Mouse (Mus musculus) neural tube, embryonic 15.5 days (tissue): Measurements from ENCODE around the gene Sstr3. TPM values are rescaled to one million over a fixed set of nuclear protein-coding genes. Genes with fewer than 3 reads are reported as not detected.

Experiments used
- ATAC-seq: fragments of 200-750 bp; cut with Nextera tagmentation; 2 replicates; pipeline ENCODE4 v1.8.0; 2017; ENCODE audit warnings: mild to moderate bottlenecking, moderate TSS enrichment, moderate library complexity; ENCODE audit not compliant: low FRiP score
- H3K27ac ChIP-seq: fragments of 300-500 bp; sonication (generic); replicated peaks from 2 replicates; pipeline ENCODE4 v1.5.1; 2015; ENCODE audit warnings: mild to moderate bottlenecking, inconsistent platforms
- H3K27me3 ChIP-seq: fragments of 300-500 bp; sonication (generic); replicated peaks from 2 replicates; pipeline ENCODE4 v1.6.1; 2015; ENCODE audit warnings: inconsistent platforms
- H3K36me3 ChIP-seq: fragments of 300-500 bp; sonication (generic); 2 replicates; pipeline ENCODE4 v1.6.1; 2015; ENCODE audit warnings: inconsistent platforms
- H3K4me1 ChIP-seq: fragments of 300-500 bp; sonication (generic); 2 replicates; pipeline ENCODE4 v1.6.1; 2015; ENCODE audit warnings: inconsistent platforms
- H3K4me2 ChIP-seq: fragments of 300-500 bp; sonication (generic); 2 replicates; pipeline ENCODE4 v1.6.1; 2015; ENCODE audit warnings: inconsistent platforms, mild to moderate bottlenecking, moderate library complexity
- H3K4me3 ChIP-seq: fragments of 300-500 bp; sonication (generic); replicated peaks from 2 replicates; pipeline ENCODE4 v1.5.1; 2015; ENCODE audit warnings: mild to moderate bottlenecking, inconsistent platforms
- H3K9ac ChIP-seq: fragments of 300-500 bp; sonication (generic); replicated peaks from 2 replicates; pipeline ENCODE4 v1.6.1; 2015; ENCODE audit warnings: mild to moderate bottlenecking, inconsistent platforms
- H3K9me3 ChIP-seq: fragments of 300-500 bp; sonication (generic); replicated peaks from 2 replicates; pipeline ENCODE4 v1.6.1; 2016; ENCODE audit warnings: inconsistent platforms
- WGBS: fragments of 180-500 bp; shearing (Covaris S2); methylation state at CpG from one replicate; pipeline ENCODE4 v1.1.7; 2015; ENCODE audit warnings: mixed read lengths; 5-methylcytosine and 5-hydroxymethylcytosine counted together
- polyA plus RNA-seq: library from polyadenylated mRNA; unstranded; fragments of >200 nt; fragmentation: Nextera tagmentation; extraction: Ambion mirVana; gene quantifications from 2 replicates; pipeline ENCODE4 v1.2.1, GENCODE M21; 2015

The Sstr3 gene
- polyA plus RNA-seq, 1 experiment from 2014 or later: 0.50 TPM

DNA sequence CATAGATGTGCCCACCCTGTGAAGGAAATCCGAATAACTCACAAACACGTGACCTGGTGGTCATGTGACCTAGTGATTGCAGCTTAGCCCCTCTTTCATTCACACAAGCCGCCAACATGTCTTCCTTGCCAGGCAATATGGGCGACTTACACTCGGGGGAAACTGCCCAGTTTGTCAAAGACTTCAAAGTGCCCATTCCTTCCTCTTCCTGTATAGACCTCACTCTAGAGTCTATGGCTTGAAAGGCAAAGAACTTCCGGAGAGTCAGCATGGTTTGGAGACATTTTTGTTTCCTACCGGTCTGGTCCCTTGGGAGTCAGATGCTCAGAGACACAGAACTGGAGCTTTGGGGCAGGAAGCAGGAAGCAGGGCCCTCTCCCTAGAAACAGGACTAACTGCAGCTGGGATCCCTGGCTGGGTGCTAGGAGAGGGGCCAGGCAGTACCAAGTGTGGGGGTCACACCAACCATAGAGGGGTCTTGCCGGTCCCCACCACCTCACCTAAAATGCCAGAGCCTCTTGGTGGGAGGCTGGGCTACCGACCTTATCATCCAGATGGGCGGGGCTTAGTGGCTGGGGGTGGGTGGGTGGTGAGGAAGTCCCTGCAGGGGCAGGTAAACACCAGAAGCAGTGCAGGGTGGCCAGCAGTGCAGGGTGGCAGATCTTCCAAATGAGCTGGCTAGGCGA is 15.6 kb downstream of the Sstr3 start:
- ATAC-seq: no peak
- H3K4me3 ChIP-seq: peak overlapping the region; percentile 31
- H3K9me3 ChIP-seq: no peaks in the 10 kb centered on the region
- peak overlapping the region; percentile 55 for H3K4me2 ChIP-seq
- no peaks in the 10 kb centered on the region for H3K27me3 ChIP-seq
- H3K36me3 ChIP-seq: no peaks in the 10 kb centered on the region
- peaks cover 35% of the 10 kb centered on the region for H3K4me1 ChIP-seq
- H3K9ac ChIP-seq: peak overlapping the region; percentile 50
- whole genome bisulfite sequencing: 53% methylated on average over 11 of the region's 11 CpGs
- peak overlapping the region; percentile 68 for H3K27ac ChIP-seq

DNA sequence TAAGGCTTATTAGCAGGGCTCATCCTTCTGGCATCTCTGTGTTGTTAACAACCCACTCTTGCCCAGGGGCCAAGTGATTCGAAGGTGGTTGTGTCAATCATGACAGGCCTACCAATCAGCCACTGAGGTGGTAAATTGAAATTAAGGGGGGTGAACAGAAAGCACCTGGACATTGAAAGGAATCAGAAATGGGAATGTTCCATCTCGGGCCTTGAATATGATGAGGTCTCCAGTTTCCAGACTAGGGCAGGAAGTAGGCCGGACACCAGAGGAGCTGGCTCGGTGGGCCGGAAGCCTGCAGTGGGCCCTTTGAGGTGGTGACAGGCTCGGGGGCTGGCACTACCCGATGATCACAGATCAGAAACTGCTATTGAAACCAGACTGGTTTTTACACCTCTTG is 16.5 kb downstream of the Sstr3 start:
- Histone ChIP-seq H3K9ac (no peak overlapping the region), H3K4me3 (no peak overlapping the region), H3K36me3 (no peaks in the 10 kb centered on the region), H3K4me1 (peaks cover 35% of the 10 kb centered on the region), H3K27ac (no peak overlapping the region), H3K4me2 (no peak overlapping the region), H3K9me3 (no peaks in the 10 kb centered on the region), H3K27me3 (no peaks in the 10 kb centered on the region)
- WGBS: 89% methylated on average over 7 of the region's 7 CpGs
- no peak for ATAC-seq

DNA sequence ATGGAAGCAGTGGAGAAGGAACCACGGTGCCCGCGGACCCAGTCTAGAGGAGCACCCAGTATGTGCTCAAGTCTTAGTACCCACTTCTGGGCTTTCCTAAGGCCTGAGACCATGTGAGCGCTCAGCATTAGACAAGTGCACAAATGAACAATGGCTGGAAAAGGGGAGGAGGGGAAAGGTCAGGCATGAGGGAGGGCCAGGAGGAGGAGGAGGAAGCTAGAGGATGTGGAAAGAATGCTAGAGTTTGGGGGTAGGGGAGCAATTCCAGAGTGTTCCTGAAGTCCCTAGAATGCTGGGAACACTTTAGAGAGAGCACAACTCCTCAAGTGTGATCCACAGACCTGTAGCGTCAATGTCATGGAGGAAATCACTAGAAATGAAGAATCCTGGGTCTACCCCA is 20.3 kb downstream of the Sstr3 start:
- Histone ChIP-seq H3K27me3 (no peaks in the 10 kb centered on the region), H3K4me3 (no peak overlapping the region), H3K9me3 (no peaks in the 10 kb centered on the region), H3K4me1 (peaks cover 7% of the 10 kb centered on the region), H3K27ac (no peak overlapping the region), H3K4me2 (no peak overlapping the region), H3K9ac (no peak overlapping the region), H3K36me3 (no peaks in the 10 kb centered on the region)
- ATAC-seq: no peak
- WGBS: 90% methylated on average over 5 of the region's 5 CpGs

DNA sequence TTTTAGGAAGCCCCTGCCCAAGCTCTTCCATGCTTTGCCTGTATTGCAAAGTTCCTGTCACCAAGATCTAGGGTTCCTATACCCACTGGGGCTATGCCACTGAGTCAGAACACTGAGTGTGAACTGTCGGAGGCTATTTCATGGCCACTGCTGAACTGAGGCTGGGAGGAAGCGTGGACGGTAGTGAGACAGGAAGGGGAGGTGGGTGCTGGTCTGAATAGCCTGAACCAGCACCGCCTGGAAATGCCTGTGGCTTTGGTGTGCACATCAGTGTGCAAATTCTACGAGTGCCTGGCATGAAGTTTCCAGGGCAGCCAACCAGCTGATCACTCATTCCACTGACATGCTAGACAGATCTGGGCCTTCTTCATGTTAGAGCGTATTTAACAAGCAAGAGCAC is 22.6 kb downstream of the Sstr3 start:
- no peak for ATAC-seq
- 75% methylated on average over 6 of the region's 6 CpGs for WGBS
- no peak overlapping the region for H3K4me3 ChIP-seq
- no peaks in the 10 kb centered on the region for H3K27me3 ChIP-seq
- H3K4me2 ChIP-seq: no peak overlapping the region
- H3K9ac ChIP-seq: no peak overlapping the region
- no peaks in the 10 kb centered on the region for H3K9me3 ChIP-seq
- no peaks in the 10 kb centered on the region for H3K36me3 ChIP-seq
- H3K27ac ChIP-seq: no peak overlapping the region
- no peaks in the 10 kb centered on the region for H3K4me1 ChIP-seq

DNA sequence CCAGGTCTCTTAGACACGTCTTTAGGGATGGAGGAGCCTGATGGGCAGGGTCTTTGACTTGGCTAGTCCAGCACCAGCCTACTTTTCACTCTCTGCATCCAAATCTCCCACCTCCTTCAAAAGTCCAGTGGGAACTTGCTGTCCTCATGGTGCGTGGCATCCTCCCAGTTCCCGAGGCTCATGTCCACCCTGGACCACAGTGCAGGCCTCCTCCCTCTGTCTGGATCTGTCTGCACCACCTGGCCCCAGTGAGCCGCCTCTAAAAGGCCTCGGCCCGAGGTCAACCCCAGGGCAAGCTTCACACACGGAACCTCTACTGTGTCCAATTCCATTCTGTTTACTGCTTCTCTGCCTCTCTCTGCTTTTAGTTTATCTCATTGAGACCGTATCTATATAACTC is 23.2 kb downstream of the Sstr3 start:
- Histone ChIP-seq H3K27me3 (no peaks in the 10 kb centered on the region), H3K36me3 (no peaks in the 10 kb centered on the region), H3K27ac (no peak overlapping the region), H3K9ac (no peak overlapping the region), H3K4me1 (no peaks in the 10 kb centered on the region), H3K4me3 (no peak overlapping the region), H3K9me3 (no peaks in the 10 kb centered on the region), H3K4me2 (no peak overlapping the region)
- WGBS: 65% methylated on average over 8 of the region's 8 CpGs
- ATAC-seq: no peak

DNA sequence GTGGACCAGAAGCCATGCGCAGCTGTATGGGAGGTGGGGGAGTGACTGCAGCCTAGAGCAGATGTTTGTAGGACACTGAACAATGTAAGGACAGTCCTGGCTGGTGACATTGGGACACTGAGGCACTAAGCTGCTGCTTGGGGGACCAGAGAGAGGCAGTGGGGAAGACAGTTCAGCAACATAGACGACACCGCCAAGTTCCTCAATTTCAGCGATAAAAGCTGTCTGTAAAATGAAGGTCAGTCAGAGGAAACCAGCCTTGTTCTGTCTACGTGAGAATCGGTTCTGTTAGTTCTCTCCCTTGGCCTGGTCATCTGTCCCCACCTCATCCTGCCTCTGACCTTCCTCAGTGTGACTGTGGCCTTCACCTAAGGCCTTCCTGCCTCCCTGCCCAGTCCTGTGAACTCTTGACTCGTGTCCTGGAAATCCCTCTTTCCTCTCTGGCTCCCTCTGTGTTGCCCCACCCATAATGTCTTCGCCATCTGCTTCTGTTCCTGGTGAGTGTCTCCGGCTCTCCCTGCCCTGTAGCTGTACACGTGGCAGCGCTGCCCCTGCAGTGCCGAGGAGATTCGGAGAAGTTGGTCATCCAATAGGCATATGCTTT is 24.3 kb downstream of the Sstr3 start:
- H3K4me1 ChIP-seq: no peaks in the 10 kb centered on the region
- no peak for ATAC-seq
- WGBS: 76% methylated on average over 13 of the region's 13 CpGs
- H3K9ac ChIP-seq: no peak overlapping the region
- H3K9me3 ChIP-seq: no peaks in the 10 kb centered on the region
- H3K27me3 ChIP-seq: no peaks in the 10 kb centered on the region
- no peaks in the 10 kb centered on the region for H3K36me3 ChIP-seq
- H3K27ac ChIP-seq: no peak overlapping the region
- H3K4me3 ChIP-seq: no peak overlapping the region
- no peak overlapping the region for H3K4me2 ChIP-seq

DNA sequence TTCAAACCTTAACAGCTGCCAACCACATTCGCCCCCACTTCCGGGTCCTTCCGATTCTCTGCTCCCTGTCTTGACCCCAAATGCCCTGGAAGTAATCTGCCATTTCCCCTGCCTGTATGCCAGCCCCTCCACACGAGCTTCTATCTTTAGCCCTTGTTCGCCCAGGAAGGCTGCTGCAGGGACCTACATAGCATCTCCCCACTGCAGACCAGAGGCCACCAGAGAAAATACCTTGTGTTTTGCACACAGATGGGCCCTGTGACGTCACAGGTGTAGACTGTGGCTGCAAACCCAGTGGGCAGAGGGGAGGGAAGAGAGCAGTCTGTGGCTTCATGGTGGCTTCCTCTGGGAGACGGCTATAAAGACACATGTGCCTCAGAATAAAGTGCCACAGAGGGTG is 26.3 kb downstream of the Sstr3 start:
- no peaks in the 10 kb centered on the region for H3K36me3 ChIP-seq
- H3K4me3 ChIP-seq: no peak overlapping the region
- H3K4me1 ChIP-seq: peaks cover 4% of the 10 kb centered on the region; the same call in 1 of the 2 replicates
- ATAC-seq: no peak
- H3K9me3 ChIP-seq: no peaks in the 10 kb centered on the region
- 77% methylated on average over 7 of the region's 7 CpGs for WGBS
- no peak overlapping the region for H3K27ac ChIP-seq
- no peaks in the 10 kb centered on the region for H3K27me3 ChIP-seq
- H3K4me2 ChIP-seq: no peak overlapping the region
- no peak overlapping the region for H3K9ac ChIP-seq

DNA sequence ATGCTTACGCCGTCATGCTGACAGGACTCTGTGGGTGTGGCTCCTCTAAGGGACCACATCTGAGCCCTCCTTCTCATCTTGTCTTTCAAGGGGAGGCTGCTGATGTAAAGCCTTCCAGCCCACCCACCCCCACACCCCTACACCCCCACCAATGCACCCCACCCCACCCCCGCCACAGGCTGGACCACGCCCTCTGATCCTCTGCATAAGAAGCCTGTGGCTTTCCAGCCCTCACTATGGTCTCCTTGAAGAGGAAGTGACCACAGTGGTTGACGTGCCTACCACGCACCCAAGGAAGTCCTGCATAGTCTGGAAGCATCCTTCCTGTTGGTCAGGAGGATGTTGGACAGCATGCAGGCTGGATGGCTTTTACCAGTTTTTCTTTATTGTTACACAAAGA is 28.7 kb downstream of the Sstr3 start:
- no peak overlapping the region for H3K4me2 ChIP-seq
- peaks cover 4% of the 10 kb centered on the region; the same call in 1 of the 2 replicates for H3K4me1 ChIP-seq
- H3K4me3 ChIP-seq: no peak overlapping the region
- no peaks in the 10 kb centered on the region for H3K27me3 ChIP-seq
- no peak for ATAC-seq
- WGBS: 86% methylated on average over 6 of the region's 6 CpGs
- no peaks in the 10 kb centered on the region for H3K36me3 ChIP-seq
- no peak overlapping the region for H3K27ac ChIP-seq
- no peaks in the 10 kb centered on the region for H3K9me3 ChIP-seq
- H3K9ac ChIP-seq: no peak overlapping the region

DNA sequence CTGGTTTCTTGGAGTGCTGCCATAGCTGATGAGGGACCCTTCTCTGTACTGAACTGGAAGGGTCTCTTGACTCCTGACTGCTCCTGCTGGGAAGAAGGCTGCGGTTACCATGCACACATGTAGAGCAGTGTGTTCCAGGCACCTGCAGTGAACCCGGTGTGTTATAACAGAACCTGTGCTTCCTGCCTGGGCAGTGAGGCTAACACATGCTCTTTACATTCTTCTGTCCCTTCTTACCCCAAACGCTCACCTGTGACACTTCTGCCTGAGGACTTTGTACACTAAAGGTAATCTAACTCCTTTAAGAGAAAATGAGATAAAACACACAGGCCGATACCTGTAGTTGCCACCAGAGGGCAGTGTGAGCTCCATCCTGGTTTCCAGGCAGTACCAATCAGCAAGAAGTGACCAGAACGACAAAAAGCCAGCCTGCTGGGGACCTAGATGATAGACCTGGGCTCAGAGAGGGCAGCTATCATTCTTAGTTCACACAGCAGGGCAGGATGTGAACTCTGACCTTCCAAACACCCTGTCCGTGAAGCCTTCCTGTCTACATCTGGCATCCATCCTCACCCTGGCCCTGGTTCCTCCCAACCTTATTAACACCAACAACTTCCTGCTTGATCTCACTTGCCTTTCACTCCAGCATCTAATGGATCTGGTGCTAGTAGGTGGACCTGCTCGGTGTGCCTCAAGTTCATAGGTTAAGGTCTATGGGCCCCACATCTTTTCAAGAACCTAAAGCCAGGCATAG is 29.9 kb downstream of the Sstr3 start:
- ATAC-seq: no peak
- 34% methylated on average over 7 of the region's 7 CpGs for WGBS
- H3K4me2 ChIP-seq: no peak overlapping the region
- no peaks in the 10 kb centered on the region for H3K9me3 ChIP-seq
- H3K27ac ChIP-seq: no peak overlapping the region
- H3K4me3 ChIP-seq: no peak overlapping the region
- H3K27me3 ChIP-seq: no peaks in the 10 kb centered on the region
- no peaks in the 10 kb centered on the region for H3K36me3 ChIP-seq
- no peak overlapping the region for H3K9ac ChIP-seq
- H3K4me1 ChIP-seq: peaks cover 10% of the 10 kb centered on the region

DNA sequence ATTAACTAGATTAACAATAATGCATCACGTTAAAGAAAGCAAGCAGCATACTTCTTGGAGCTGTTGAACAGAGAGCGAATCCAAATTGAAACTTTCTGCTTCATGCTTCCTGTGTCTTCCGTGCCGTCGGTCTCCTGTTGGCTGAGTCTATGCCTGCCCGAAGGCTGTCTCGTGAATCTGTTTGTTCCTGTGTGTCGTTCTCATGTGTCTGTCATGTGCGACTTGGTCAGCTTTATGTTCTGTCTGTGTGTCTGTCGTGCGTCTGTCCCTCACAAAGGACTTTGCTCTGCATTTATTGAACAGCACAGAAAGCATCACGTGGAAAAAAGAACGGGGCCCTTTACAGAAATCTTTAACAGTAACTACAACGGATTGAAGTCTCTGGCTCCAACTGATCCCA is 31.5 kb downstream of the Sstr3 start:
- no peak overlapping the region for H3K9ac ChIP-seq
- H3K27me3 ChIP-seq: no peaks in the 10 kb centered on the region
- no peaks in the 10 kb centered on the region for H3K36me3 ChIP-seq
- no peak for ATAC-seq
- no peak overlapping the region for H3K4me3 ChIP-seq
- no peaks in the 10 kb centered on the region for H3K9me3 ChIP-seq
- no peak overlapping the region for H3K27ac ChIP-seq
- peaks cover 11% of the 10 kb centered on the region for H3K4me1 ChIP-seq
- WGBS: 89% methylated on average over 14 of the region's 14 CpGs
- H3K4me2 ChIP-seq: no peak overlapping the region

DNA sequence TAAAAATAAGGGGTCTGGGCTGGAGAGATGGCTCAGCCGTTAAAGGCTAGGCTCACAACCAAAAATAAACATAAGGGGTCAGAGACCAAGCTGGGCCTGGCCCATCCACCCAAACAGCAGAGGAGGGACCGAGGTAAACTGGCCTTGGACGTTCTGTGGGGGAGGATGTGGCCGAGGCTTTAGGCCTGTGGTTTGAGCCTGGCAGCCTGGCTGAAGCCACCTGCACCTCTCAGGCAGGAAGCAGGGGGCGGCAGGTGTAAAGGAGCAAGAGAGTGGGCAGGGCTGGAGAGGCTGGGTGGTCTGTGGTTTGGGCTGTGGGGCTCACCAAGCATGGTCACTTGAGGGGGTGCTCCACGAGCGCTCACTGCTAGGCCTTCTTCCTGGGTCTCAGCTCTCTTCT is 32.5 kb downstream of the Sstr3 start:
- ATAC-seq: no peak
- no peaks in the 10 kb centered on the region for H3K36me3 ChIP-seq
- H3K27ac ChIP-seq: no peak overlapping the region
- H3K4me3 ChIP-seq: no peak overlapping the region
- 90% methylated on average over 7 of the region's 7 CpGs for WGBS
- H3K9ac ChIP-seq: no peak overlapping the region
- H3K4me1 ChIP-seq: peaks cover 11% of the 10 kb centered on the region
- no peaks in the 10 kb centered on the region for H3K9me3 ChIP-seq
- H3K27me3 ChIP-seq: no peaks in the 10 kb centered on the region
- no peak overlapping the region for H3K4me2 ChIP-seq

DNA sequence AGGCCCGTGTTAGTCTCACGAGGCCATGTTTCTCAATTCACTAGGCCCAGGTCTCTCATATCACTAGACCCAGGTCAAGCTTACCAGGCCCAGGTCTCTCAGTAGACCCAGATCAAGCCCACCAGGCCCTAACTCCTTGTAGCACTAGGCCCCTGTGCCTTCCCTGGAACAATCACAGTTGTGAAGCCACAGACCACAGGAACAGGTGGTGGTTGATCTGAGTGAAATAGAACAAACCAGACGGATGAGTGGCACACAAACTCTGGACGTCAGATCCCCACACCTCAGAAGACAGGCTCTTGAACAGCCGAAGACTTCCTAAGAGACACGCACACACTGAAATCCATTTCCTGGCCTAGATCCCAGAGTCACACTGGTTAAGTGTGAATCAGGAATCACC is 33.7 kb downstream of the Sstr3 start:
- WGBS: 92% methylated on average over 6 of the region's 6 CpGs
- Histone ChIP-seq H3K9me3 (no peaks in the 10 kb centered on the region), H3K27ac (no peak overlapping the region), H3K4me3 (no peak overlapping the region), H3K27me3 (no peaks in the 10 kb centered on the region), H3K4me2 (no peak overlapping the region), H3K36me3 (no peaks in the 10 kb centered on the region), H3K9ac (no peak overlapping the region), H3K4me1 (peaks cover 11% of the 10 kb centered on the region)
- ATAC-seq: no peak
